Mouse (Mus musculus): ENCODE data around the gene Abcd3. TPM values are rescaled to one million over a fixed set of nuclear protein-coding genes. Genes with fewer than 3 reads are reported as not detected.
A peak's percentile ranks its signal among the peaks of the same experiment; 100 is the strongest.

Gene Abcd3
- polyA plus RNA-seq, 1 experiment from 2014 or later, result 84.8 TPM

DNA sequence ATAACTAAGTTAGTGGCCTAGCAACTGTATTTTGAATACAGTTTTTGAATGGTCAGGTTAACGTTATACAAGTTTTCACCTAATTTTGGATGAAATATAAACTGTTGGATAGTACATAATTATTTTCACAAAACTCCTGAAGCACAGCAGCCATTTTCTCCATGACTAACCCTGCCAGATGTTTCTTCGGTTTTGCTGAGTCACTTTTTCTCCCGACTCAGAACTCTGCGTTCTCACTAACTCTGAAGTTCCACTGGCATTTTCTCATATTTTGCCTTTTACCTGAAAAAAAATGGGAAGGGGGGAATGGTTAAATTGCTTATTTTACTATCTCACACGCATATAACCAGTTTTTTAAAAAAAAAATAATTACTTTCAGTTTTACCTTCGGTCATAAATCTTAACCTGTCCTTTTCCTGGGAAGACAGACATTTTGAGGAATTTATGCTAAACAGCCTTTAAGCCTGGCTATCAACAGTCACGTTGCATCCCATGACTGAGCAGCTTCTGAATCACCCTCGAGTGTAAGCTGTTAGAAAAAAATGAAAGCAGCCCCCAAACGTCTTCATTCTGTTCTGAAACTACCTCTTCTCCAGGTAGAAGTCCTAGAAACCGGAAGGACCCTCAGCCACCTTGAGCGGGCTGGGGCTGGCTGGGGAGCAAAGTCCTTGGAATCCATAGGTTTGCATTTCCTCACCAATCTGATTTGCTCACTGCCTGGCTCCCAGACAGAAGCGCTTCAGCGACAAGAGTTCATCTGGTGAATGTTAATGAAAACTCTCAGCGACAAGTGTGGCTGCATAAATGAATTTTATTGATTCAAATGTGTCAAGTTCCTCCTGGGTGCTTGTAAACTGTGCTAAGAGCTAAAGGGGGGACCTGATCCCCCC, 94.1 kb downstream of the Abcd3 start:
- H3K4me2 ChIP-seq (ENCODE audit: low read depth, low read length), result peak overlapping the region; percentile 4; the same call in 1 of the 2 replicates
- no peak overlapping the region for H3K27ac ChIP-seq (ENCODE audit: low read length)
- H3K4me1 ChIP-seq (replicated peaks; ENCODE audit: control insufficient read depth, insufficient read depth, low read length), result peaks cover 15% of the 10 kb centered on the region
- no peak overlapping the region; the same call in 1 of the 2 replicates for H3K9ac ChIP-seq (ENCODE audit: low read length)
- H3K4me3 ChIP-seq (ENCODE audit: low read length), result no peak overlapping the region; the same call in 1 of the 2 replicates
- H3K36me3 ChIP-seq (ENCODE audit: control insufficient read depth, insufficient read depth, low read length), result no peaks in the 10 kb centered on the region
- 38% methylated on average over 14 of the region's 14 CpGs for WGBS
- ATAC-seq (ENCODE audit: low read depth), result no peak
- no peaks in the 10 kb centered on the region for H3K27me3 ChIP-seq (ENCODE audit: control insufficient read depth, insufficient read depth, low read depth, low read length)
- no peaks in the 10 kb centered on the region for H3K9me3 ChIP-seq (ENCODE audit: control insufficient read depth, low read length)

DNA sequence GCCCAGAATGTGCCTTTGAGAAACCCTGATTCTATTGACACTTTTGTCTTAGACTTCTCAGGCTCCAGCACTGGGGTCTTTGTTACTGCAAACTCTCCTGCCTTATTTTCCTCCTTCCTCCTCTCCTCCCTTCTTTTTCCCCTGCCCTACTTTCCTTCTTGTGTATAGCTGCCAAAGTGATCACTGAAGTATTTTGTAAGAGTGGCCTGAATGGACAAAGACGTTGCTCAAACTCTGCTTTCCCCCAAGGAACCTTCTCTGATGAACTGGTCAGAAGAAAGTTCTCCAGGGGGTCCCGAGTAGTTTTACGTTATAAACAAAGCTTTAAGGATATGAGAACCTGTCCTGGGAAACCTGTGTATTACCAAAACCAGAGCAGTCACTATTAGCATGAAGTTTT, 95.4 kb downstream of the Abcd3 start:
- WGBS, result 77% methylated on average over 3 of the region's 3 CpGs
- ATAC-seq (ENCODE audit: low read depth), result no peak

DNA sequence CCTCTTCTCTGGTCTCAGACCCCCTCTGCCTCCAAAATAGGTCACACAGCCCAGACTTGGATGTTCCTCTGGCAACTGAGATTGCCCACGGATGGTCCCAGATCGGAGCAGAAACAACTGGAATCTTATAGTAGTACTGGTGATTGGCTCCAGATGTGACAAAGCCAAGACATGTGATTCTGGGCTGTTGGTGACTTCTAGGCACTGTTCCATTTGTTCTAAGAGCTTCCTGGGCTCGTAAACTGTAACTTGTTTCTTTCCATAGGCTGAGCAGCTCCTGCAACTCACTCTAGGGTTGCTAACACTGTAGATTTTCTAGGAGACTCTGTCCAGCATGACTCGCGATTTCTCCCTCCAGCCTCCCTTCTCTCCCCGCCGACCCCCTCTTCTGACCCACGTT, 96.4 kb downstream of the Abcd3 start:
- peaks cover 19% of the 10 kb centered on the region for H3K4me1 ChIP-seq (replicated peaks; ENCODE audit: control insufficient read depth, insufficient read depth, low read length)
- no peak for ATAC-seq (ENCODE audit: low read depth)
- WGBS, result 68% methylated on average over 8 of the region's 8 CpGs

More for the DNA sequence above, 95.4 kb downstream of the Abcd3 start:
- Histone ChIP-seq H3K4me2 (ENCODE audit: low read depth, low read length) (no peak overlapping the region), H3K36me3 (ENCODE audit: control insufficient read depth, insufficient read depth, low read length) (no peaks in the 10 kb centered on the region), H3K4me1 (replicated peaks; ENCODE audit: control insufficient read depth, insufficient read depth, low read length) (peaks cover 15% of the 10 kb centered on the region), H3K9me3 (ENCODE audit: control insufficient read depth, low read length) (no peaks in the 10 kb centered on the region), H3K9ac (ENCODE audit: low read length) (no peak overlapping the region), H3K4me3 (ENCODE audit: low read length) (no peak overlapping the region), H3K27ac (ENCODE audit: low read length) (no peak overlapping the region), H3K27me3 (ENCODE audit: control insufficient read depth, insufficient read depth, low read depth, low read length) (no peaks in the 10 kb centered on the region)

DNA sequence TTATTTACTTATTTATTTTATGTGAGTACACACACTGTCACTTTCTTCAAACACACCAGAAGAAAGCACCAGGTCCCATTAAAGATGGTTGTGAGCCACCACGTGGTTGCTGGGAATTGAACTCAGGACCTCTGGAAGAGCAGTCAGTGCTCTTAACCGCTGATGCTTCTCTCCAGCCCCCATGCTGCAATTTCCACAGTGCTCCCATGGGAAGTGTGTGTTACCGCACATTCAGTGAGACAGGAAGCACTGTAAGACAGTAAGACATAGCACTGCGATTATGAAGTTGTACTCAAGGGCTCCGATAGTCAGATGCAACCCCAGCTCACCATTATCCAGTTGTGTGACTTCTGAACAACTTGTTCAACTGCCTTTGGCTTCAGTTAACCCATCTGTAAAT, 98.6 kb downstream of the Abcd3 start:
- H3K4me2 ChIP-seq (ENCODE audit: low read depth, low read length), result no peak overlapping the region
- WGBS, result 77% methylated on average over 5 of the region's 5 CpGs
- H3K27ac ChIP-seq (ENCODE audit: low read length), result no peak overlapping the region
- H3K36me3 ChIP-seq (ENCODE audit: control insufficient read depth, insufficient read depth, low read length), result no peaks in the 10 kb centered on the region
- no peaks in the 10 kb centered on the region for H3K27me3 ChIP-seq (ENCODE audit: control insufficient read depth, insufficient read depth, low read depth, low read length)
- H3K4me3 ChIP-seq (ENCODE audit: low read length), result no peak overlapping the region
- peaks cover 17% of the 10 kb centered on the region for H3K4me1 ChIP-seq (replicated peaks; ENCODE audit: control insufficient read depth, insufficient read depth, low read length)
- no peak for ATAC-seq (ENCODE audit: low read depth)
- no peak overlapping the region for H3K9ac ChIP-seq (ENCODE audit: low read length)
- no peaks in the 10 kb centered on the region for H3K9me3 ChIP-seq (ENCODE audit: control insufficient read depth, low read length)

More for the DNA sequence above, 96.4 kb downstream of the Abcd3 start:
- Histone ChIP-seq H3K4me2 (ENCODE audit: low read depth, low read length) (no peak overlapping the region), H3K4me3 (ENCODE audit: low read length) (no peak overlapping the region), H3K27ac (ENCODE audit: low read length) (no peak overlapping the region), H3K9me3 (ENCODE audit: control insufficient read depth, low read length) (no peaks in the 10 kb centered on the region), H3K27me3 (ENCODE audit: control insufficient read depth, insufficient read depth, low read depth, low read length) (no peaks in the 10 kb centered on the region), H3K9ac (ENCODE audit: low read length) (no peak overlapping the region), H3K36me3 (ENCODE audit: control insufficient read depth, insufficient read depth, low read length) (no peaks in the 10 kb centered on the region)

DNA sequence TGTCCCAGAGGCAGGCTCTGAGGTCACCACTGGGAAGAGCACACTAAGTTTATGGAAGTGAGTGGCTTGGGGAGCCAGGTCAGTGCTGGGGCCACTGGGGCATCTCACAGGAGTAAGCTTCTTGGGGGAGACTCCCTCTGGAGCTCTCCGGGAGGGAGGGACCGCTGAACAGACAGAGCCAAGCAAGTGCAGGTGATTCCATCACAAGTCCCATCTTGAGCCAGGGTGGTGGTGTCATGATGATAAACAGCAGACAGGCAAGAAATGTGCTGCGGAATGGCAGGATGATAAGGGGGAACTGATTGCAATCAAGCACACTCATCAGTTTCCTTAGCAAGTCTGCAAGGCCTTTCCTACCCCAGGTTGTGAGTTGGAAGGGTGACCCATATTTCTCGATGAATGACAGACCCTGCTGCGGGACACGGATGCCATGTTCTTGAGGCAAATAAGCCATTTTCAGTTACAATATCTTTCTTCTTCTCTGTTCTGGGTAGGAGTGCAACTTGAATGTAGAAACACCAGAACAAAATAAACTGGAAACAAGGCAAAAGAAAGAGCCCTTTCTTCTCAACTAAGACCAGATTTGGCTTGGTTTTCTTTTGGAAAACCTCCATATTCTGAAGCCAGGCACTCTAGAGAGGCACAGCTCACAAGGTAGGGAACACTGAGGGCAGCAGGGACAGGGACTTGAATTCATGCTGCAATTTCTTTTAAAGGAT, 99.2 kb downstream of the Abcd3 start:
- no peaks in the 10 kb centered on the region for H3K27me3 ChIP-seq (ENCODE audit: control insufficient read depth, insufficient read depth, low read depth, low read length)
- H3K4me3 ChIP-seq (ENCODE audit: low read length), result no peak overlapping the region
- H3K4me1 ChIP-seq (replicated peaks; ENCODE audit: control insufficient read depth, insufficient read depth, low read length), result peaks cover 13% of the 10 kb centered on the region
- H3K9ac ChIP-seq (ENCODE audit: low read length), result no peak overlapping the region
- no peak overlapping the region for H3K27ac ChIP-seq (ENCODE audit: low read length)
- H3K36me3 ChIP-seq (ENCODE audit: control insufficient read depth, insufficient read depth, low read length), result no peaks in the 10 kb centered on the region
- H3K4me2 ChIP-seq (ENCODE audit: low read depth, low read length), result no peak overlapping the region
- 69% methylated on average over 6 of the region's 6 CpGs for WGBS
- ATAC-seq (ENCODE audit: low read depth), result no peak
- H3K9me3 ChIP-seq (ENCODE audit: control insufficient read depth, low read length), result no peaks in the 10 kb centered on the region

DNA sequence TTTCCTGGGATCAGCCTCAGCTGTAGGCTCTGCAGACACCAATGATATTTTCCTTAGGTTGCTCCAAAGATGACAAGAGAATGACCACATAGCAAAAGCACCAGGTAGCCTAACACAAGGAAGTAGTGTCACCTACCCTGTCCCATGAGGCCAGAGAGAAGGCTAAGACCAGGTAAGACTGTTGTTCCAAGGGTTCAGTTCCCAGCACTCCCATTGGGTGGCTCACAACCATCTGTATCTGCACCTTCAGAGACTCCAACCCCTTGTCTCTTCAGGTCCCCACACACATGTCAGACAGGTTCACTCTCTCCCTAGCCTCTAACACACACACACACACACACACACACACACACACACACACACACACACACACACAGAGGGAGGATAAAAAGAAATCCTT, 99.8 kb downstream of the Abcd3 start:
- Histone ChIP-seq H3K4me2 (ENCODE audit: low read depth, low read length) (no peak overlapping the region), H3K27me3 (ENCODE audit: control insufficient read depth, insufficient read depth, low read depth, low read length) (no peaks in the 10 kb centered on the region)
- ATAC-seq (ENCODE audit: low read depth), result no peak

DNA sequence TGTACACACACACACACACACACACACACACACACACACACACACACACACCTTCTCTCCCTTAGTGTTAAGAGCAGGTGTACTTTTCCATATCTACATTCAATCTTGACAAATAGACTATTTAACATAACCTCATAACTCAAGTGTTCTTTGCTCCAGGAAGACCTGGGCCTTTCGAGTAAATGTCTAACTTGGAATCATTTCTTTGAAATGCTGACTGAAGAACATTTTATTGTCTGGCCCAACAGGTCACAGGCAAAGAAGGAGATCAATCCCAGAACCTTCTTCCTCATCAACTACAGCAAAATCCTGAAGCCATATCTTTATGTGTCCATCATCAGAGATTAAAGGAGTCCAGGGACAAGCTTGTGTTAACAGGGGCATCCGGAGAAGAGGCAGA, 100.6 kb downstream of the Abcd3 start:
- no peak for ATAC-seq (ENCODE audit: low read depth)
- Histone ChIP-seq H3K4me3 (ENCODE audit: low read length) (no peak overlapping the region), H3K36me3 (ENCODE audit: control insufficient read depth, insufficient read depth, low read length) (no peaks in the 10 kb centered on the region), H3K27ac (ENCODE audit: low read length) (no peak overlapping the region), H3K4me1 (replicated peaks; ENCODE audit: control insufficient read depth, insufficient read depth, low read length) (peaks cover 13% of the 10 kb centered on the region), H3K9me3 (ENCODE audit: control insufficient read depth, low read length) (0 out of 2 replicates have a peak, but pooled peaks cover 3% of the 10 kb centered on the region), H3K4me2 (ENCODE audit: low read depth, low read length) (no peak overlapping the region), H3K27me3 (ENCODE audit: control insufficient read depth, insufficient read depth, low read depth, low read length) (no peaks in the 10 kb centered on the region), H3K9ac (ENCODE audit: low read length) (no peak overlapping the region)
- WGBS, result 65% methylated on average over 2 of the region's 2 CpGs

More for the DNA sequence above, 99.8 kb downstream of the Abcd3 start:
- H3K27ac ChIP-seq (ENCODE audit: low read length), result no peak overlapping the region
- H3K36me3 ChIP-seq (ENCODE audit: control insufficient read depth, insufficient read depth, low read length), result no peaks in the 10 kb centered on the region
- no peak overlapping the region for H3K9ac ChIP-seq (ENCODE audit: low read length)
- no peak overlapping the region for H3K4me3 ChIP-seq (ENCODE audit: low read length)
- H3K9me3 ChIP-seq (ENCODE audit: control insufficient read depth, low read length), result no peaks in the 10 kb centered on the region
- peaks cover 13% of the 10 kb centered on the region for H3K4me1 ChIP-seq (replicated peaks; ENCODE audit: control insufficient read depth, insufficient read depth, low read length)

DNA sequence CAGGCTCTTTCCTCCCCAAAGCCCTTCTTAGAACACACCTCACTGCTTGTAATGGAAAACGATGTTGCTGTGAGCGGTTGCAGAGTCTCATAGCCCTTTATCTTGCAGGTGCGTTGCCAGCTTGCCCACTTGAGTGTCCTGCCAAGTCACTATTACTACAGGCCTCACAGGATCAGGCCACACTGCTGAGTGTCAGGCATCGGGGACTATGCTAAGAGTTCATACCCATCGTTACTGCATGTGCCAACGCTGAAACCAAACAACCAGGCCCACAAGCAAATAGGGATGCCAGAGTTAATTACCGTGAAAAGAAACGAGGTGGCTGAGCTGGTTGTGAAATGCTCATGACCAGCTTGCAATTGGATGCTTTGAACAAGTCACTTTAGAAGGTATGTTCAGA, 101.3 kb downstream of the Abcd3 start:
- 49% methylated on average over 8 of the region's 8 CpGs for WGBS
- H3K36me3 ChIP-seq (ENCODE audit: control insufficient read depth, insufficient read depth, low read length), result no peaks in the 10 kb centered on the region
- H3K27ac ChIP-seq (ENCODE audit: low read length), result no peak overlapping the region; the same call in 1 of the 2 replicates
- H3K9me3 ChIP-seq (ENCODE audit: control insufficient read depth, low read length), result 0 out of 2 replicates have a peak, but pooled peaks cover 3% of the 10 kb centered on the region
- H3K4me2 ChIP-seq (ENCODE audit: low read depth, low read length), result no peak overlapping the region
- H3K4me1 ChIP-seq (replicated peaks; ENCODE audit: control insufficient read depth, insufficient read depth, low read length), result peaks cover 13% of the 10 kb centered on the region
- H3K9ac ChIP-seq (ENCODE audit: low read length), result no peak overlapping the region
- H3K27me3 ChIP-seq (ENCODE audit: control insufficient read depth, insufficient read depth, low read depth, low read length), result no peaks in the 10 kb centered on the region
- peak; percentile 57 for ATAC-seq (ENCODE audit: low read depth)
- H3K4me3 ChIP-seq (ENCODE audit: low read length), result no peak overlapping the region

DNA sequence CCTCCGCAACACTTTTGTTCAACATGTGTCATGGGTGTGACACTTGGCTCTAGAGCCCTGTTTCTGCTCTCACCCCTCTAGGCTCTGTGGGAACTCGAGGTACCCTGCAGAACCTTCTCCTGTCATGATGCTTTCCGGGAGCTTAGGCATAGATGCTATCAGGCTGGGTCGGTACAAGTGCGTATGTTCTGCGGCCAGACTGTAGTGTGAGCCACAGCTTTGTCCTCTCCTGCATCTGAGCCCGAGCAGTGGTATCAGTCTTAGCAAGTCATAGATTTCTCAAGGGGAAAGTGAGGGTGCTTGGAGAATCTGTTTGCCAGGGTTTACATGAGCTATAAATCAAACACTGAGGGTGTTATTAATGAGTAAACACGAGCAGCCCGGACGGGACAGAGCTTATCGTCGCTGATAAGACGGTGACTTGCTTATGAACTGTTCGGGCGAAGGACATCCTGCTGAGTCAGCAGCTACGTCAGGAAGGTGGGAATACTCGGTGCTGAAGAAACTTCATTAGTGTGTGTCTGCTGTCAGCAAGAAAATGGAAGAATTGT, 101.9 kb downstream of the Abcd3 start:
- ATAC-seq (ENCODE audit: low read depth), result peak; percentile 53
- no peak overlapping the region for H3K9ac ChIP-seq (ENCODE audit: low read length)
- no peak overlapping the region for H3K27ac ChIP-seq (ENCODE audit: low read length)
- H3K9me3 ChIP-seq (ENCODE audit: control insufficient read depth, low read length), result 0 out of 2 replicates have a peak, but pooled peaks cover 3% of the 10 kb centered on the region
- H3K36me3 ChIP-seq (ENCODE audit: control insufficient read depth, insufficient read depth, low read length), result no peaks in the 10 kb centered on the region
- no peak overlapping the region for H3K4me3 ChIP-seq (ENCODE audit: low read length)
- no peaks in the 10 kb centered on the region for H3K27me3 ChIP-seq (ENCODE audit: control insufficient read depth, insufficient read depth, low read depth, low read length)
- H3K4me2 ChIP-seq (ENCODE audit: low read depth, low read length), result peak overlapping the region; percentile 30; the same call in 1 of the 2 replicates
- peaks cover 13% of the 10 kb centered on the region for H3K4me1 ChIP-seq (replicated peaks; ENCODE audit: control insufficient read depth, insufficient read depth, low read length)
- 8% methylated on average over 17 of the region's 17 CpGs for WGBS
